Mouse (Mus musculus) adrenal gland, adult 18-20 months (tissue): ENCODE measurements at regions not wholly inside any gene's neighbourhood (a gene's known extent, or its start where the extent isn't known, plus 50 kb on each side); places are given as distances from the start of the nearest gene placed in this dataset.

ENCODE experiments used
- DNase-seq, 2 experiments: peaks; one replicate each; pipeline ENCODE4 v3.0.0; 2021 to 2022; ENCODE audit warnings: low spot score in 2 of 2

DNA sequence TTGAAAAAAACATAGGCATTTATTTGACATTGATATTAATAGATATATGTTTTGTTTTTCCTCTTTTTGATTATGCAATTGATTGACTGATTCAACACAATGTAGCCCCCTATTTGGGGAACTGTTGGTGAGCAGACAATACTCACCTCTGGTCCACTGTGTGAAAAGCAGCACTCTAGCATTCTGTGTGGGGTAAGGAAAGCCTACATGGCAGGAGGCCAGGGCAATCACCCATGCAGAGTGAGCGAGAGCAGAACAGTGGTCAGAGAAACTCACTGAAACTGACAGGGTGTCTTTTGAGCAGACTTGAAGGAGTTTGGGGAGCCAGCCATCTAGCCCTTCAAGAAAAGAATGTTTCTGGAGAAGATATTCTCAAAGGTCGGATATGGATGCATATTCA, 73.2 kb upstream of the Azi2 start:
- DNase-seq, result no peak

DNA sequence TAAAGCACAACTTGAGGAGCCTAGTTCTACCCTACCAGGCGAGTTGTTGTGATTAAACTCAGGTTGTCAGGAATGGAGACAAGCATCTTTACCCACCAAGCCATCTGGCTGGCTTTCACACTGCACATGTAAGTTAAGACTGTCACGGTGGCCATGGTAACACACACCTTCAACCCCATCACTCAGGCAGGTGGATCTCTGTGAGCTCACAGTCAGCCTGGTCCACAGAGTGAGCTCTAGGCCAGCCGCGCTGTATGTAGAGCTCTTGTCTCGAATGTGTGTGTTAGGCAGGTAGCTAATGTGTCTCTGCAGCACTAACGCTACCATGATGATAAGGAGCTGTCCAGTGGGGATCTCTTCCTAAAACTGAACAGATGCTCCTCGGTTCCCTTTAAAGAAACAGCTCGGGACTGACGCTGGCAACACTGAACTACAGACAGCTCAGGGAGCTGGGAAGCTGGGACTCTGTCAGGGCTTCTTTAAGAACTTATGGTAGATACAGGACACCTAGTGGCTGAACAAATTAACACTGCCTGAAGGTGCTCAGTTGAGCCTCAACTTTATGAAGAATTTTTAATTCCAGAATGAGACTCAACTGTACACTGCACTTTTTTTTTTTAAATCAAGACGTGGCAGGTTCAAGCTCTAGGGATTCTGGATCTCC, 73.8 kb upstream of the Azi2 start:
- DNase-seq, result no peak

DNA sequence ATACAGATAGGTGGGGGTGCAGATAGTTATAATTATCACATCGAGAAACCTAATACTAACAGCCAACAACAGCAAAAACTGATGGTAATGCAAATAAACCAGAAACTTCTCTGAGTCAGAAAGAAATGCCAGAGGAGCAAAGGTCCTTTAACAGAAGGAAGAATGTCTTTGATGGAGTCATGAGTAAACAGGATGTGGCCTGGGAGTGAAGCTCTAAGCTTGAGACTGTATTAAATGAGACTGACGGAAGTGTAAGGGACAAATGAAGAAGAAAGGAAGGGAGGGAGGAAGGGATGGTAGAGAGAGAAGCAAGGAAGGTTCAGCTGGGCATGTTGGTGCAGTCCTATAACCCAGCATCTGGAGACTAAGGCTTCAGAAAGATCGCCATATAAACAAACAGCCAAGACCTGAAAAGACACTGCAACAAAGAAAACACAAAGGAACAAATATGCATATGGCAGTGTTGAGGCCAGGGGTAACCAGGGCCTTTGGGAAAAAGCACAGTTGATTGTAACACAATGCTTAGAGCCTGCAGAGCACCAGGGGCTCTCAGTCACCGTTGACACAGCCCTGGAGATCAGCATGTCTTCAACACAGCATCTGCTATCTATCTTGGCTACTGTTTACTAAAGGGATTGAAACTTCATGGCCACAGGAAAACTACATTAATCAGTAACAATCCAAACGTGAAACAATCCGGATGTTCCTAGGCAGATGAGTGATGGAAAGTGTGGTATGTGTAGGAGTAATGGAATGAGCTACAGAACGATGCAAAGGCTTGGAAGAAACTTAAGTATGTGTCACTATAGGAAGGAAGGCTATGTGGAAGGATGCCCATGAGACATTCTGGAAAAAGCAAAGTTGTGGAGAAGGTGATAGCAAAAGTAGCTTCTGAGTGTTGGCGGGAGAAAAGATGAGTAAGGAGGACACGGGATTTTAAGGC, 77.9 kb upstream of the Azi2 start:
- no peak for DNase-seq

DNA sequence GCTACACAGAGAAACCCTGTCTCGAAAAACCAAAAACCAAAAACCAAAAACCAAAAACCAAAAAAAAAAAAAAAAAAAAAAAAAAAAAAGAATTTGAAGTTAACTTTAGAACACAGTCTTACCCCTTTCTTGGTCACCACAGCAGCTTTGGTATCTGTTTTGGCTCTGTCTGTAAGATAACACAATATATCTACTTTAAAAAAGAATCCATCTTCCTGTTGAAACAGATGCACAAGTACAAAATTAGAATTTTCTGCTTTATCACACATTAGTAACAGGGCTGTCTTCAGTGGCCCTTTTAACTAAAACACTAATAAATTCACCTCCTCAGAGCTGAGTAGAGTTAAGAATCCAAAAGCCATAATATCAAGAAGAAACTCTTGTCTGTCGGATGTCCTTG, 80.5 kb upstream of the Azi2 start:
- no peak for DNase-seq

DNA sequence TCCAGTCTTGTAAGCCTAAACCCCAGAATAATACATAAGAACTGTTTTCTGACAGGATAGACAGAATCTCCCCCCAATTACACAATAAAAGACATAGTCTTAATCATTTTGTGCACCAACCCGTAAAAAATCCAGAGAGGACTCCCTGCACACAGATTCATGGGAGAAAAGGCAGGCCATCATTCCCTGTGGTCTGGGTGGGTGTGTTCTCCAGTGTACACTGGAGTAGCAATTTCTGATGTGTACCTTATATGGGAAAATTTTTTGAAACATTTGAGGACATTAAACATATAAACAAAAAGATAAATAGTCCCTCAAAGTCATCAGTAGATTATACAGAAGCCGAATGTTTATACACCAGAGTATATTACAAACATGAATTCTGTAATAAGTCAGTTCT, 83.1 kb upstream of the Azi2 start:
- no peak for DNase-seq

DNA sequence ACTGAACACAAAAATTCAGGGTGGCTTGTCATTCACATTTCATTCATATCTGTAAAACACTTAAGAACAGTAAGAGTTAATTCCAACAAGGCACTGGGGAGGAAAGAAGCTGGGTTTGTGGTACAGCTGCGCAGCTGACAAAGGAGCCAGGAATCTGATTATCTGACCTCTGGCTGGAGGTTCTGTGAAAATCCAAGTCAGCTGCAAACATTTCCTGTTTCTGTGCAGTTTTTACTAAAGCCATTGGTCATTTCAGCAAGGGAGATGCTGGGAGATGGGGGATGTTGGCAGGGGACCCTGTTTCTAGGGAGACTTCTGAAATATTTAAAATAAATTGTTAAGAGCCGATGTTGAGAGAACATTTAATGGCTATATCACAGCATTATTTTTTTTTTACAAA, 83.6 kb upstream of the Azi2 start:
- DNase-seq, result no peak

DNA sequence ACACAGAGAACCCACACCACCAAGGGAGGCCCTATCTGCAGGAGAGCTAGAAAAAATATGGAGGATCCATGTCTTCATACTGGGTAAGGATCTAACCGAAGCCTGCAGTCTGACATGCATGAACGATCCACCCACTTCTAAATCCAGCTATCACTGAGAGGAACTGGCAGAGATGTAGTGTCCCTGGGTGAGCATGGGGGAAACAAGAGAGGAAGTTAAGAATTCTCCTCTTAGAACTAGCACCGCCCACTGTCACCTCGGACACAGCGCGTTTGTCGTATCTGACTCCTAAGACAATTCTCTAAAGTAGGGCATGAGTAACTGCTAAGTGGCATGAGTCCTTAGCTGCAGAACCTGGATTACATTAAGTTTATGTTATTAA, 112.8 kb upstream of the Azi2 start:
- DNase-seq, result no peak

DNA sequence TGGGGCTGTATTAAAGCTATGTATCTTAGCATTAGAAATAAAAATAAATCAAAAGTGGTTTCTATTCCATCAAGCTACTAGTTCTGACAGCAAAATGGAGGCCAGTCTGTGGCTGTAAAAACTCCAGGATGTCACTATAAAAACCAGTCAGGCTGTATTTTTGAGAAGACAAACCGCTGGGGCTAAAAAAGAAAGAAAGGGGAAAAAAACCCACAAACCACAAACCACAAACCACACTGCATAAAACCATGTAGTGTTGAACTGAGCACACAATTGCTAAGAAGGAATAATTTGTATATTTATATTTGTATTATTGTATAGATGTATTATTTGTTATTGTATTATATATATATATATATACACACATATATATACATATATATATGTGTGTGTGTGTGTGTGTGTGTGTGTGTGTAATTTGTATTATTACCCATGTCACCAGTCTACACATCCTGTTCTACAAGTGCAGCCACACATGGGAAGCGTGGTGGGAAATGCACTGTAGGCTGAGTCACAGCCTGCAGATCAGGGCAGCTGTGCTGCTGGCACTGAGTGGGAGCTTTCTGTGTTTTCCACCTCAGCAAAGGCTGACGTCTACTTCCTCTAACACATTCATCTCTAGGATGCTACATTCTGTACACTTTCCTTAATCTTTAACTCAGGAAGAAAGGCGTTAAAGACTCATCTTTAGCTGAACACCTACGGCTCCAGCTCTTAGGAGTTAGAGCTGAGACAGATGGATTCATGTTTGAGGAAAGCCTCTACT, 113.4 kb upstream of the Azi2 start:
- DNase-seq, result no peak

DNA sequence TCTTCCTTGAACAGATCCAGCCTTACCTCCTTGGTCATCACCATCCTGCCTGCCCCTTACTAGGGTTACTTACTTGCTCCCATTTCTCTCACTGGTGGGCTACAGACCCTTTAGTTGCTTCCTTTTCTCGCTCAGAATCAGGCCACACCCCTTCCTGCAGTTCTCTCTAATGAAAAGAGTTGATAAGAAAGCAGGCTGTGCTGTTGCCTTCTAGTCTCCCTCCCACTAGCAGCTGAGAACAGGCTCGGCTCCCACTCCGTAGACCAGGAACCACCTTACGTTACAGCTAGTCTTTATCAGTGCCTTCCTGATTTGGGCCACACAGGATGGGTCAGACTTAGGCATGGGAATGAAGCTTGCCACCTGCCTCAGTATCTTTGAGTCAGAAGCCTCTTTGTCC, 117.3 kb upstream of the Azi2 start:
- DNase-seq, result no peak

DNA sequence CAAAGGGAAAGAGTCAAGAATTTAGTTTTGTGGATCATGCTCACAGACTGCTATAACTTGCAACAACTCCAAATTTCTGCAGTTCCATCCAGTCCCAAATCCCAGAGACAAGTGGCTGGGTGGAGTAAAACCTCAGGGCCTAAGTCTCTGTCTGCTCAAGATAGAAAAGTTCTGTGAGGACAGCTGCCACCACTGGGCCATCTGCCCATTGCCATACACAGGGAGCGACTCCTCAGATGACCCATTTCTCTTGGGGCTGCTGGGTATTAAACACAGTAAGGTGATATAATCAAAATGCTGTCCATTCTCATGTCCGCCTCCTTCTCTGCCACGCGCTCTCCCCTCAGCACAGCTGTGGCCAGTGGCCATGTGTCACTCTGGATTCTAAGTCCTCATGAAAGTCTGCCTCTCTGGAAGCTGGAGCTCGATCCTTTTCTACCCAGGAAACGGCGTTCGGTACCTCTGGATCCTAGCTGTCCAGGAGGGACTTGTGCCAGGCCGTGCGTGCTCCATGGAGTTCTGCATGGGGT, 132.3 kb upstream of the Azi2 start:
- no peak for DNase-seq

DNA sequence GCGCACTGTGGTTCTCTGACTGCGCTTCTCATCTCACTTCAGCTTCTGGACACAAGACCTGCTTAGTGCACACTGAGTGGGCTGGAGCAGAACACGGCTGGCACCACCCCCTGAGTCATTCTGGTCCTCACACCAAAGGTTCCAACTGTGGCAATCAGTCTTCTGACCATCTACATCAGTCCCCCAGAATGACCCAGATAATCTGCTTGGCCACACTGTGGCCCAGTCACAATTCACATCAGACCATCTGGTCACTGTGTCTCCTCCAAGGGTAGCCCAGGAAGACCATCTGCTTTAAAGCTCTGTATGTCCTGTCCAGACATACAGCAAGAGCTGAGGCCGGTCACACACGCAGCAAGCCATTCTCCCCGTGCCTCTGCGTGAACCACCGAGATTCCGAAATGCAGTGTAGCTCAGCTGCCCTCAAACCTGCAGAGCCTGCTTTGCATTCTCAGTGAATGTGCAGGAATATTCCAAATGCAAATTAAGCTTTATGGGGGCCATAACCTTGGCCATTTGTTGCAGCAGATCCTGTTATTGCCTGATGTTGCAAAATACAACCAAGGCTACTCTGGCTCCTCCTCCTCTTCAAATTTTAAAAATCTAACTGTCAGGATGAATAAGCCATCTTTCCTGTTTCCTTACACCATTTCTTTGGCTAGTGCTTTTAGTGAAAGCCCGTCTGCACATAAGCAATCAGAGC, 135.1 kb upstream of the Azi2 start:
- DNase-seq, result peak in 1 of 2 experiments; percentile 38

DNA sequence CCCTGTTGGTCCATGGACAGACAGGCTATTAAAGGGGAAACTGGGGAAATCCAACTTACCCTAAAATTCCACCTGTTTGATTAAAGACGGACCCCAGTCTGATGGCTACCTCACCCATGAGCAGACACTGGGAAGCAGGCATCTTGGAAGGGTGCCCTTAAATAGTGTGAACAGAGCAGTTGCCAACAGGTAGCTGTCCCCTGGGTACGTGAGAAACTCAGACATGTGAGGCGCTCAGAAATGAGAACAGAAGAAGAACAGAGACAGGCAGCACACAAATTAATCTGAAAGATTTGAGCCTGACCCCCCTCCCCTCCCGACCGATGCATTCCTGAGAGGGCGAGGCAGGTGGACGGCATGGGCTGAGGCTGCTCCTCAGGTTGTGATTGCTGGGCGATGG, 135.7 kb upstream of the Azi2 start:
- DNase-seq, result no peak

DNA sequence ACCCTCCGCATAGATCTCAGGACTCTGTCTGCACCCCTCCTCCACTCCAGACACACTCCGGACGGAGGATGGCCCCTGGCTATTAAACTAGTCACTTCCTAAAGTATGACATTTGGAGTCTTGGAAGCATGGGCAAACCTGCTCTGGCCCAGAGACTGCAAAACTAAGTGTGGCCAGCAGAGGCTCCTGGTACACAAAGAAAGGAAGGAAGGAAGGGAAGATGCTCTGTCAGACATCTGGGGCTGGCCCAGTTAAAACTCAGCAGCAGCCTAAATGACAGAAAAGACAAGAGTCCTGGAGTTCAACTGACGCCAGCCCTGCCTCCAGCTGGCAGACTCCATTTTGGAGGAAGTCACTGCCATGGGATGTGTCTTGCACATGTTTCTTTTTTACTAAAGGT, 137.3 kb upstream of the Azi2 start:
- DNase-seq, result peak in 1 of 2 experiments; percentile 17

DNA sequence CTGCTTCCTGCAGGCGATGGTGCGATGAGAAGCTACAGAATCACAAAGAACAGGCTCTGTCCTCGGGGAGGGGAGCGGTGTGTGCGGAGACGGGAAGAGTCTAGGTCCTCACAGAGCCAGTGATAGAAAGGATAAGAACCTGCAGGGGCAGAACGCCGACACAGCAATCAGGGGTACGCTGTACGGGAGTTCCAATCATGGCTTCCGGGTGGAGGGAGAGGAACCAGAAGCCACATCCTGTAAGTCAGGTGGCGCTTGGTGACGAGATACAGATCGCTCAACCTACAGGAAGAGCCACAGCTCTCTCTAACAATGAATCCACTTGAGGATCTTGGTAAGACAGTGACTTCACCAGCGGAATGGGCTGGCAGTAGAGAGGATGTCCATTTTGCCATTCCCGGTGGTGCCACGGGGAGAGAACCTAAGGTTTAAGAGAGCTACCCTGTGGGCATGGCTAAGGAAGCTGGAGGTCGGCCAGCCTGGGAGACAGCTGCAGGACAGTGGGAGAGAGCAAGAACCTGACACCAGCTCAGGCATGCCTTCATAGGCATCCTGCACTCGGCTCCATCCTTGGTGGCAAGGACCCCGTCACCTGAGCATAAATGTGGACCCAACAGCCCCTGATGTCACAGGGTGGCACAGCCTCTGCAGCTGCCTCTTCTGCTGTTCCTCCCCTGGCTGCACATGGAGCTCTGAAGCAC, 137.9 kb upstream of the Azi2 start:
- no peak for DNase-seq

DNA sequence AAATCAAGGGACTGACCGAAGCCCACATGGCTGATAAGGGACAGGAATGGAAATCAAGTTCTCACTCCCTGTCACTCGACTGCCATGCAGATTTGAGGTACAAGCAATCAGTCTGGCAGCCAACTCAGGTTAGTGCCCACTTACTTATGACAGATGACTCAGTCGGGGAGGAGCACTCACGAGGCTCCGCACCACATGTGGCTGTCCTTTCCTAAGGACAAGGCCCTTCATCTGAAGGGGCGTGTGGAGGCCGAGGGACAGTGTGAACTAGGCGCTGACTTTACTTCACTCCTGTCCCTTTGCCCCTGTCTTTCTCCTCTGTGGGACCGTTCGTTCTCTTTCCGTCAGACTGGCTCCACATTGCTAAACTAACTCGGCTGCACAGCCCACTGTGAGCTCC, 139.7 kb upstream of the Azi2 start:
- DNase-seq, result no peak

DNA sequence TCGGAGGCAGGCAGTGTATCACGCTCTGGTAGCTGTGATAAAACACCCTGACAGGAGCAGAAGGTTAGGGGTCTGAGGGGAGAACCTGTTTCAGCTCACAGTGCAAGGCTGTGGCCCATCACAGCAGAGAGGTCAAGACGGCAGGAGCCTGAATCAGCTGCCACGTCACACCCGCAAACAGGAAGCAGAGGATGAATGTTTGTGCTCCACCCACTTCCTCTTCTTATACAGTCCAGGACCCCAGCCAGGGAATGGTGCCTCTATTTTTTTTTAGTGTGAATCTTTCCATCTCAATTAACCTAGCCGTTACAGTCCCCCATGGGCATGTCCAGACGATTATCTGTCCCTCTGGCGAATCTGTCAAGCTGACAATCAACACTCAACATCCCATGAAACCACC, 143.8 kb upstream of the Azi2 start:
- no peak for DNase-seq

DNA sequence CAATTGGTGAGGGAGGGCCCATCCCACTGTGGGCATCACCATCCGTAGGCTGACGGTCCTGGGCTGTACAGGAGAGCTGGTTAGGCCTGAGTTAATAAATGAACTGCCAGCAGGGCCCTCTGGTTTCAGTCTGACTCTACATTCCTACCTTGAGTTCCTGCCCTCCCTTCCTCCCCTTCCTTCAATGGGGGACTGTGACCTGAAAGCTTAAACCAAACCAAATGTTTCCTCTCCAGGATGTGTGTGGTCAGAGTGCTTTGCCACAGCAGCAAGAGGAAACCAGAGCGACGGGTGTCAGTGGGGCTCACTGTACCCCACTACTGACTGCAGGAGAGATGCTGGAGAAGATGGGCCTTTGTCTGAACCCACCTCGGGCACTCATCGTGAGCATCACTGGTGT, 147.7 kb upstream of the Azi2 start:
- no peak for DNase-seq

DNA sequence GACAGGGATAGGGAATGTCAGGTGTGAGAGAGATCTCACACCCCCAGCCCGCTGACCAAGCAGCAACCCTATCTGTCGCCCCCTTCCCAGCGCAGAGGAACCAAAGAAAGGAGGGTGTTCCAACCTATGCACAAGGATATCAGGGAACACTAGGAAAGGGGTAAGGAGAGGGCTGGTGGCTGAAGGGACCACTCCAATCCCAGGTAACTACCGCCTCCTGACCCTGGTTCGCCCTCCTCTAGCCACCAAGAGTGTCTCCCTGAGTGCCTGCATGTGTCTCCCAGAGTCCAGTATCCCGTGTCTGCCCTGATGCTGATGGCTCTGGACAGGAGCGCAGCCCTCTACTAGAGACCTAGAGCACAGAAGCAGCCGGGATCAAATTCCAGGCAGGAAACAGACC, 167.1 kb upstream of the Azi2 start:
- DNase-seq, result no peak

DNA sequence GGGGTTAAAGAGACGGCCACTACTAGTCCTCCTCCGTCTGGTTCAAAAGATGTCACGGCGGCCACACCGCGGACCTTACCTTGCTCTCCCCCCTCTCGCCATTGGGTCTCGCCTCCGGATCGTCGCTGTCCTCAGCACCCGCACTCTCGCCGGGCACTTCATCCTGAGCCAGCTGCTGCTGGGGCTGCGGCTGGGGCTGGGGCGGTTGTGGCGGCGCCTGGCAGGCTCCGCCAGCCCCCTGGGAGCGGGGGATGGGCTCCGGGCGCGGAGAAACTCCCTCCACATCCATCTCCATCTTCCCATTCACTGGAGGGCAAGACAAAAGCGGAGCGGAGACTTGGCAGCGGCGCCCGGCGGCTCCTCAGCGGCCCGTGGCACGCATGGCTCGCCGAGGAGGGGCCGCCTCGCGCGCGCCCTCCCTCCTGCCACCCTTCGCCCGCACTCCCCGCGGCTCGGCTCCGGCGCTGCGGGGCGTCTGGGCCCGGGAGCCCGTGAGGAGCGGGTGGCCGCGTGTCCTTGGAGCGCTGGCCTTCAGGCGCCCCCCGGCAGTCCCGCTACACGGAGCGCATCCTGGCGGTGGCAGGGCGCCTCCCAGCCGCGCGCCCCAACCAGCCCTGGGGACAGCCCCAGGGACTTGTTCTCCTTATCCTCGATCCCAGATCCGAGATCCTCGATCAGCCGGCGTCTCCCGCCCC, 167.8 kb upstream of the Azi2 start:
- DNase-seq, result peak; percentile 22 to 24

DNA sequence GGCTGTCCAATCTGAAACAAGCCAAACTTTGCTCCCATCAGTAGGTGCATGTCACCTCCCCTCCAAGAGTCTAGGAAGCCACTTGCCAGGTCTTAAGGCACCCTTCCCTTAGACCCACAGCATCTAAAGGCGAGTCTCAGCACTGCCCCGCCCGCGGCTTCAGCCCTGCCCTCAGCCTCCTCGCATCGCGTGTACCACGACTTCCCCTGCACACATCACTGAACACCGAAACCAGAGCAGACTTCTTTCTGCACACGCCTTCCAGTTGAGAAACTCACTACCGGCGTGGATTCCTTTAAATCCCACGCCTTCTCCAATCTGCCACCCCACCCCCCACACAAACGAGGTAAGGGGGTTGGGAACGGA, 168.3 kb upstream of the Azi2 start:
- no peak for DNase-seq
